10 mouse cellular contexts compared by ENCODE assay signal in the genomic region with DNA sequence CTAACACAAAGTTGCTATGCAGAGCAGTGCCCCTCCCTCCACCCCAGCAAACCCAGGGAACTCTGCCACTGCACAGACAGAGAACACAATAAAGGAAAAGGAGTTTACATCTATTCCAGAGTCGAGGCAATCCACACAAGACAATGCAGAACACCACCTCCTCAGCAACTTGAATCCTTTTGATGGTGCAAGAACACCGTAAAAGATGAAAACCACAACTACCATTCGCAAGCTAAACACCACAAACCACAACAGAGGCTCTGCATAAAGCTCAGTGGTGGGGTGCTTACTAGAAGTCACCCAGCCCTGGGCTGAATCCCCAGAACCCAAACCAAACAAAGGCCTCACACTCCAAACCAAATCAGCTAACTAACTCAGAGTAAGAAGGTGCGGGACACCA.
DNase-seq lines count a peak whose midpoint lies in the region; ATAC-seq and TF ChIP-seq lines count a peak whose summit lies in the region.
"Had no signal": no experiment of that assay in that cellular context is flagged by ENCODE, and none has a peak within 500 bp of the region (broad histone marks: within the 10 kb centered on the region; RNA-seq: fewer than 3 reads in every experiment).

No protein-coding gene starts in this region.

- peaks cover 53% of the 10 kb centered on the region for H3K4me1 ChIP-seq in heart, postnatal 0 days (ENCODE audit: control insufficient read depth, insufficient read depth)
- H3K4me1 ChIP-seq in stomach, embryonic 16.5 days (ENCODE audit: control insufficient read depth, insufficient read depth, low read length): peaks cover 48% of the 10 kb centered on the region

- no peaks in the 10 kb centered on the region for H3K36me3 ChIP-seq in heart, postnatal 0 days (replicated peaks; ENCODE audit: control insufficient read depth, insufficient read depth, low read length)
- no peaks in the 10 kb centered on the region for H3K36me3 ChIP-seq in stomach, embryonic 16.5 days (ENCODE audit: control insufficient read depth, insufficient read depth, low read length)

- DNase-seq in heart, postnatal 0 days (ENCODE audit: low spot score): no peak
- no peak for DNase-seq in heart, adult 18-20 months
- peak; percentile 35 for DNase-seq in thymus, postnatal 0 days (ENCODE audit: low spot score)
- DNase-seq in thymus, postnatal 36 days: no peak
- no peak for DNase-seq in spleen, adult 12 weeks (ENCODE audit: low spot score)
- DNase-seq: adrenal gland, adult 2 months; layer of hippocampus, postnatal 36 days had no signal

- TF ChIP-seq EP300 in heart, postnatal 0 days (IDR thresholded peaks at IDR 0.05; ENCODE audit: low read depth): no peak

- WGBS in heart, postnatal 0 days: 79% methylated on average over 4 of the region's 4 CpGs
- 79% methylated on average over 4 of the region's 4 CpGs for WGBS in stomach, embryonic 16.5 days

- H3K27ac ChIP-seq in heart, postnatal 0 days (ENCODE audit: low read depth): peak overlapping the region; percentile 83
- H3K27ac ChIP-seq in stomach, embryonic 16.5 days (ENCODE audit: low read length): peak overlapping the region; percentile 77; the same call in 1 of the 2 replicates

- no peak for TF ChIP-seq CTCF in heart, postnatal 0 days (IDR thresholded peaks at IDR 0.05; ENCODE audit: low read depth)

- no peak overlapping the region for H3K4me2 ChIP-seq in heart, postnatal 0 days (ENCODE audit: low read depth, low read length)
- H3K4me2 ChIP-seq in stomach, embryonic 16.5 days (ENCODE audit: low read depth, low read length): no peak overlapping the region

- no peaks in the 10 kb centered on the region for H3K27me3 ChIP-seq in heart, postnatal 0 days (ENCODE audit: control insufficient read depth, insufficient read depth, low read length)
- H3K27me3 ChIP-seq in stomach, embryonic 16.5 days (ENCODE audit: control insufficient read depth, insufficient read depth, low read length): no peaks in the 10 kb centered on the region

- no peak for ATAC-seq in heart, postnatal 0 days (ENCODE audit: insufficient read depth, low read depth)
- ATAC-seq in common myeloid progenitor, adult 5-6 weeks (replicated peaks; ENCODE audit: low read depth, poor library complexity, severe bottlenecking): peak; percentile 46
- no peak for ATAC-seq in stomach, embryonic 16.5 days (ENCODE audit: insufficient read depth, low FRiP score)

- no peaks in the 10 kb centered on the region for H3K9me3 ChIP-seq in heart, postnatal 0 days (replicated peaks; ENCODE audit: control insufficient read depth, low read length)
- no peaks in the 10 kb centered on the region for H3K9me3 ChIP-seq in stomach, embryonic 16.5 days (replicated peaks; ENCODE audit: control insufficient read depth, low read length)
- H3K9me3 ChIP-seq: megakaryocyte, embryonic 14.5 days had no signal

- no peak overlapping the region for H3K4me3 ChIP-seq in heart, postnatal 0 days (ENCODE audit: low read depth, low read length)
- H3K4me3 ChIP-seq in stomach, embryonic 16.5 days (replicated peaks; ENCODE audit: low read length): no peak overlapping the region
- H3K4me3 ChIP-seq: megakaryocyte, embryonic 14.5 days had no signal

- H3K9ac ChIP-seq in heart, postnatal 0 days (replicated peaks; ENCODE audit: low read depth, low read length): no peak overlapping the region
- H3K9ac ChIP-seq in stomach, embryonic 16.5 days (ENCODE audit: low read length): no peak overlapping the region
